Mouse (Mus musculus) embryonic fibroblast, embryonic 13.5 days (primary cell): ENCODE results near the gene Gm10644.

ENCODE experiments used
- CTCF ChIP-seq: IDR thresholded peaks from 2 replicates; pipeline ENCODE4 v1.5.1; 2011; ENCODE audit warnings: mild to moderate bottlenecking, control low read depth, low read length, moderate library complexity, borderline replicate concordance; ENCODE audit not compliant: insufficient read depth
- POLR2A ChIP-seq: IDR thresholded peaks from 2 replicates; pipeline ENCODE4 v1.6.1; 2011; ENCODE audit warnings: low read depth, mild to moderate bottlenecking, control low read depth, low read length, moderate library complexity

- TF ChIP-seq CTCF: no peak
- no peak for TF ChIP-seq POLR2A
Measured at GRCm38 (mm10) chr8:83999057-83999705, 44.2 kb upstream of the Gm10644 start.
